Mouse (Mus musculus) MEL-GATA-1-ER (cell line): ENCODE results near the gene Fhl2.
A peak's percentile ranks its signal among the peaks of the same experiment; 100 is the strongest.

Experiments used
- DNase-seq: peaks from one replicate; pipeline ENCODE4 v3.0.0-alpha.2; 2012; ENCODE audit warnings: low read depth; ENCODE audit errors: extremely low read depth

Fhl2 gene

DNA sequence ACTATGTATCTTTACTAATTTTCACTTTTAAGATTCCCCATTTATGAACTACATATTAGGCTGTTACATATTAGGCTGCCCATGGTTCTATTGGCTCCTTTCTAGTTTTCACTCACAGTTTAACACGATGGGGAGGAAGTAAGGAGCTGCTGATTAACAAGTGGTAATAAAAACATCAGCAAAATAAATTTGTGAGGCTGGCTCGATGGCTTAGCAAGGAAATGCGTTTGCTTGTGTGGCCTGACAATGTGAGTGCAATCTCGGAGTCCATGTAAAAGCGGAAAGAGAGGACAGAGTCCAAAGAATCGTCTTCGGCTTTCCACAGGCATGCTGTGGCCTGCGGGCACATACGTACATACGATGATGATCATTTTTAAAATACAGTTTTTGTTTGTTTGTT, 4.3 kb downstream of the Fhl2 start:
- DNase-seq = no peak

DNA sequence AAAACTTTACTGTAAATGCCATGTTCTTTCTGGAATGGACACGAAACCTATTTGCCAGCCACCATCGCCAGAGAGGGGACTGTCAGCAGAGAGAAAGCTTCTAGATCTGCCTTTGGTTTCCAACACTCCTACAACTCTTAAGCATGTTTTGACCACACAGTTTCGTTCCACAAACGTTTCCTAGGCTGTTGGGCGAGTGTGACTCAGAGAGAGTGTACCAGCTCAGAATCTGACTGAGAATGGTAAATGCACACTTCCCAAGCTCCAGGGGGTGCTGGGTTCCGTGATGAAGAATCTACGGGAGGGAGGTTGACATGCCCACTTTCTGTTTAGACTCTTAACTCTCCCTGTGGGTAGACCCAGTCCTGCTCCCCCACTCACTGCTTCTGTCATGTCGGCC, 5.7 kb downstream of the Fhl2 start:
- DNase-seq = no peak

DNA sequence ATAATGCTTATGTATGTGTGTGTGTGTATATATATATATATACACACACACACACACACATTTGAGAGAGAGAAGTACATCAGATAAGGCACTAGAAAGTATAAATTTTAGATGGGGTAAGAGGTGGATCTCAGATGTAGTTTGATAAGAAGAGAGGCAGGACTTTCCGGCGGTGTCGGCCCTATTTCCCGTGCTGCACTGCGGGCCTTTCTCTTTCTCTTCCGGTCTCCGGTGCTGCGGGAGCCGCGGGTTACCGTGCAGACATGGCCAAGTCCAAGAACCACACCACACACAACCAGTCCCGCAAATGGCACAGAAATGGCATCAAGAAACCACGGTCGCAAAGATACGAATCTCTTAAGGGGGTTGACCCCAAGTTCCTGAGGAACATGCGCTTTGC, 7.9 kb downstream of the Fhl2 start:
- peak; percentile 1 for DNase-seq

DNA sequence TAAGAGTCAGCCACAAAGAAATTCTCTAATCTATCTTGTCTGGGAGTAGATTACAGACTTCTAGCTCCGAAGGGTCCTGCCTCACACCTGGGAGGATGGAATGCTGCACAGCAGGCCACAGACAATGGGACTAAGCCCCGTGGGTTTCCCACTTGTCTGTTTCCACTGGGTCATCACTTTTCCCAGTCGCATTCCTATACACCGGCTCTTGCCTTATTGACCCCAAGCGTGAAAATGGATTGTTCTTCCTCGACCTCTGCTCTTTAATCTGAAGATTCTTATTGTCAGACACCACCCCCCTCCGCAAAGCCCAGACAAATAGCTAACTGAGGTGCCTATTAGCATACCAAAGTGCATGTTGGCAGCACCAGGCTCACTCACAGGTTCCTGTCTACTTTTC, 10.4 kb downstream of the Fhl2 start:
- no peak for DNase-seq

DNA sequence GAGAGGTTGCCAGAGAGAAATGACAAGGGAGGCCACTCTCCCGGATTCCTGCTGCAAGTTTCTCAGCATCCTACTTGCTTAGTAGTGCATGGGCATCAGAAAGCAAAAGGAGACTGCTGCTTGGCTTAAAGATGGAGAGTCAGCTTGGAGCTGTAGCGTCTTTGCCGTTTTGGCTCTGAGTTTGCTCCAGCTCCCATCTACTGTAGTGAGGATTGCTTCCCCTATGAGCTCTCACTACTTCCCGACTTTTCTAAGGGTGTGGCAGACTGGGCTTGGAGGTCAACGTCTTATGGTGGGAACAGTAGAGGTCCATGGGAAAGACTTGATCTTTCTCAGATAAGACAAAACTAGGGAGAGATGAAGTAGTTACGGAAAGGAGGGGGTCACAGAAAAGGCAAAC, 15.9 kb downstream of the Fhl2 start:
- DNase-seq = no peak

DNA sequence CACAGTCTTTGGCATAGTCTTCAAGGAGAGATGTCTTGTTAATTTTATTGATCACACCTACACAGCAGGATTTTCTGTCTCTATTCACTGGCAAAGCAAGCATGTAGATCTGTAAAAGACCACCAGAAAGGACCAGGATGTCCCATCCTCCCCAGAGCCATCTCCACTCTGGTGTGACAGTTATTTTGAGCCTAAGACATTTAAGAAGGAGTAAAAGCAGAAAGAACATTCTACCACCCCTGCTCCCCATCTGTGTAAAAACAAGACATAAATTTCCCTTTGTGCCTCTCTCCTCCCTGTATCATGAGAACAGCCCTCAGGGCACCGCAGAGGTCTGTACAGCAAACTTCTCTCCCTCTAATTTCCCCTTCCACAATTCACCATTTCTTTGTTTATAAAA, 18.0 kb downstream of the Fhl2 start:
- DNase-seq = no peak

DNA sequence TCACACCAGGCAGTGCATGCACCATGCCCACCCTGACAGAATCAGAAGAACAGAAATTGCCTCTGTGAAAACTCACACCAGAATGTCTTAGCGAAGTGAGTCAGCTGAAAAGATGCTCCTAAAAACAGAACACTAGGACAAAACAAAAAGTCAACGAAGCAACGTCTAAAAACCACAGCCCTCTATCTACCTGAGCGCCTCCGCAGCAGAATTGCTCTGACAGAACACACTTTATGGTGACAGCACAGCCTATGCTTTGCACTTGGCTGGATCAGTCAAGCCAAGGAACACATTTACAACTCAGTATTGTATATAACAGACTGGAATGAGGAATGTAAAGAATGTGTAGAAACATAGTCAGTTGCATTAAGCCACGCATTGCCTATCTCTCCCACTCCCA, 18.4 kb downstream of the Fhl2 start:
- DNase-seq = no peak

DNA sequence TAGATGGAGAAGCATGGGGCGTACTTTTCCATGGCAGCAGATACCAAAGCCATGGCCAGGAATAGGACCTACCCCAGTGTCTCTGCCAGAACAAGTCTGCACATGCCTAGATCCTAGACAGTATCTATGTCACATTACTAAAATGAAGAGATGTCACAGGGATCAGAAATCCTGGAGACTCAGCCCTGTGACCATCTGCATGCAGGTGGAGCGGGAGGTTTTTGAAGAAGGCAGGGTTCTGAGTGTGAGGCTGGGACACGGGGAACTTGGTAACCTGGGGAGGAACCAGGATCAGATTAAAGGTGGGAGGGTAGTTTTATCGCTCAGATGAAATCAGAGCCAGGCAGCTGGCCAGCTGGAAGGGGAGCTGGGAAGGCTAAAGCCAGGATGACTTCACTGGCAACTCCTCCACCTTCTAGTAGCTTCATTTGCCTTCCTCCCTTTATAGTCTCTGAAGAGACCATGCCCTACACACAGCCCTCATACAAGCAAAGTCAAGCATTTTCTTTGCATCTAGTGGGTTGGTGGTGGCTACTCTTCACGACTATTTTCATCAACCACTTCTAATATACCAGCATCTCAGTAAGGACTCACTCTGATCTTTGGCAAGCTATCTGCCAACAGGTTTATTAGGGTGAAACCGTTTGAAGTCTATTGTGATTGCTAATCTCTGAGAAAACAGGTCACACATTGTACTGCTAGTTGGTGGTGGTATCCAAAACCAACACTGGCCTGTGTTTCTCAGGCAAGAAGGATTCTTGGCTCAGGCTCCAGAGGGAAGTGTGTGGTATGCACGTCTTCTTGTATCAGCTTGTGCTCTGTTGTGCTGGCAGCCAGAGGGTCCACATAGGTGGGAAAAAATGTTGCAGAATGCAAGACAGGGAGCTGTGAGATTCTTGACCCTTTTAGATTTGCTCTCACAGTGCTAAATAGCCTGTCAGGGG, 23.2 kb downstream of the Fhl2 start:
- no peak for DNase-seq

DNA sequence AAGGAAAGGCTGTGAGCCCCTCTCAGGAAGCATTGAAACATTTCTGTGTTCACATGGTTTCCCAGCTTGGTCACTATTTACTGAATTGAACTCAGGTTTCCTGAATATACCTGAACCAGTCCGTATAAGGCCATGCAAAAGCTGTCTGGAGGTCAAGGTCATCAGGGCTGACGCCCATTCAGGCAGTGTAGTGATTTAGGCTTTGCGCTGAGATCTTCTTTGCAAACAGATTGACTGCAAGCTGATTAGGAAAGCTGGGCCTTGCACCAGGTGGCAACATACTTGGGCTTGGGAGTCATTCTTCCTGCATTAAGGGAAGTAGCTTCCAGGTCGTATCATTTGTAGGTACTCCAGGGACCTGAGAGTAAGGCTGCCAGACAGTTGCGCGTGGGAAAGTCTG, 25.0 kb downstream of the Fhl2 start:
- no peak for DNase-seq

DNA sequence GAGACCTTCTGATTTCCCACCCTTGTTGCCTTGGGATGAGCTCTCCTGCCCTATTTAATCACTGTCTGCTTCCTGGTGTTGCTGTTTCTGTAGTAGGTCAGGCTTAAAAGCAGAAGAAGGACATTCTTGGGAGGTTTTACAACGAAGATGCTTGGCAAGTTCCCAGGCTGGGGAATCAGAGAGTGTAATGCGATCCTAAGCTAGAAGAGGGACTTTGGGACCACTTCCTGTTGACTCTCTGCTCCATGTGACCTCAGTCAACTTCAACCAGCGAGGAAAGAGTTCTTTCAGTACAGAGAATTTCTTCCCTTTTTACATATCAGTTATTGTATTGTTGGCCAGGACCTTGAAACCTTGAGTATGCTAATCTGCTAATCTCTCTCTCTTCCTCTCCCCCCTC, 25.7 kb downstream of the Fhl2 start:
- DNase-seq = no peak

DNA sequence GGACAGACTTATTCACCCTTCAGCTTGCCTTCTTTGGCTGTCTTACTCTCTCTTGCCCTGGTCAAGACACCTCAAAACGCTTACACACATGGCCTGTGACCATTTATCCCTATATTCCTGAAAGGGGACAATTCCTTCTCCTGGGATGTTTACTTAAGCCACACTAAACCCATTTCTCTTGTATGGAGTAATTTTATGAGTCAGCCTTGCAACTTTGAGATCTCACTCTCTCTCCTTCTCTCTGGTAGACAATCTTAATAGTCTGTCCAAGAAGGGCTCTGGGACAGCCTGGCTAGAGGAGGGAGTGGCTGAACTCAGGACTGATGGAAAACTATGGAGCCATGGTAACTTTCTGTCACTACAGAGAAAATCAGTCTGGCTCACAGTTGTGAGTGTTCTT, 27.1 kb downstream of the Fhl2 start:
- no peak for DNase-seq

DNA sequence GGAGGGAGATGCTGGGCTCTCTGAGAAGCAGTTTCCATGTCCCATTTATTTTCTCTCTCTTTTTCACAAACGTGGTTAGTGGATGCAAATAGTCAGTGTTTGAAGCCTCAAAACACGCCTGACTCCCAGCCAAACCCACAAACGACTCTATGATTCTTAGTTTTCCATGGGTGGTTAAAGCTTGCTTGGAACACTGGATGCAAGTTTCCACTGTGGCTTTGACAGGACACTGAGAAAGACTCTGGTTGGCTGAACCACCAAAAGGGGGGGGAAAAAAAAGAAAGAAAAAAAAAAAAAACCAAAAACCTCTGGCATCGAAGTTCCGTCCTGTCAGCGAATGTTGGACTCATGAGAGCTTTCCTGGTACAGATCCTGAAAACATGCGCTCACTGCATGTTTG, 27.6 kb downstream of the Fhl2 start:
- no peak for DNase-seq

DNA sequence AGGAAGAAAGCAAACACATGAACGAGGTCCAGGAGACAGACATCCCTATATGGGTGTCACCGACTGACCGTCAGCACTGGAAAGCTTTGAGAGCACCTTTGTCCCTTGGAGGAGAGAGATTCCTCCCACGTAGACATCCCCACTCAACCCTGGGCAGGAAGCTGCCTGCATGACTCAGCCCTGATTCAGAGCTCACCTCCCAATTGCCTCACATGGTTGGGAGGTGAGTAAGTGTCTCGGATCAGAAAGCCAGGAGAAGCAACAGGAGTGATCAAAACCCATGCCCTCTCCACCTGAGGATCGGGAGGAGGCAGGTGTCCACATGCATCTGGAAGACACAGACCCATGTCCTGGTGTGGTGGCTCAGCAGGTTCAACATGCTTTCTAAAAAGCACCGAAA, 28.2 kb downstream of the Fhl2 start:
- DNase-seq = no peak

DNA sequence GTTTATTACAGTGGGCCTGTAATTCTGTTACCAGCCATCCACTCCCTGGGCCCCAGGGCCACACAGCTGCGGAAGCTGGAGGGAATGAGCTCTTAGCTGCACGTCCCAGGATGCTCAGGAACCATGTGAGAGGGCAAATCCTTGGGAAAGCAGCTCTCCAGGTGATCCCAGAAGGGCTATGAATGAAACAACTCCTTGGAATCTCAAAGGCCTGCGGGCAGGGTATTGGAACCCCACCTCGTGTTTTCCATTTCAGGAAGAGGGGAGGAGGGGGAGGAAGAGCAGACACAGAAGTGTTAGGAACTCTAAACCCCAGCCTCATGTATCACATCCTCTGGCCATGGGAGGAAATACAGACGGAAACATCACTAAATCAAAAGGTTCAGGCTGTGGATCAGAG, 28.8 kb downstream of the Fhl2 start:
- DNase-seq = no peak

DNA sequence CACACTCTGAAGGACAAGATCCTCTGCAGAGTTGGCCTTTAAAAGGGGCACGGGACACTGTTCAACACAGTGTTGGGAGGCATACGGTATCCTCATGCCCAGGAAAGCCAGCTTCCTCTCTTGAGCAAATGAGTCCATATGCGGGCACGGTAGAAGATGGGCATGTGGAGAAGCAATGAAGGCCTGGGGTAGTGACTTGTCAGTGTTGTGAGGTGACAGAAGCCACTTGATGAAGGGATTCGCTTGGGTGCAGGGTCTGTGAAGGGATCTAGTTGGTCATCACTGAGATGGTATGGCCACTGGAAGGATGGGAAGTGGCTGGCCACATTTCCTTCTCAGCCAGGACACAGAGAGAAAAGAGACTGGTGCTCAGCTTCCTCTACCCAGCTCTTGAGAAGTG, 32.2 kb downstream of the Fhl2 start:
- DNase-seq = no peak

DNA sequence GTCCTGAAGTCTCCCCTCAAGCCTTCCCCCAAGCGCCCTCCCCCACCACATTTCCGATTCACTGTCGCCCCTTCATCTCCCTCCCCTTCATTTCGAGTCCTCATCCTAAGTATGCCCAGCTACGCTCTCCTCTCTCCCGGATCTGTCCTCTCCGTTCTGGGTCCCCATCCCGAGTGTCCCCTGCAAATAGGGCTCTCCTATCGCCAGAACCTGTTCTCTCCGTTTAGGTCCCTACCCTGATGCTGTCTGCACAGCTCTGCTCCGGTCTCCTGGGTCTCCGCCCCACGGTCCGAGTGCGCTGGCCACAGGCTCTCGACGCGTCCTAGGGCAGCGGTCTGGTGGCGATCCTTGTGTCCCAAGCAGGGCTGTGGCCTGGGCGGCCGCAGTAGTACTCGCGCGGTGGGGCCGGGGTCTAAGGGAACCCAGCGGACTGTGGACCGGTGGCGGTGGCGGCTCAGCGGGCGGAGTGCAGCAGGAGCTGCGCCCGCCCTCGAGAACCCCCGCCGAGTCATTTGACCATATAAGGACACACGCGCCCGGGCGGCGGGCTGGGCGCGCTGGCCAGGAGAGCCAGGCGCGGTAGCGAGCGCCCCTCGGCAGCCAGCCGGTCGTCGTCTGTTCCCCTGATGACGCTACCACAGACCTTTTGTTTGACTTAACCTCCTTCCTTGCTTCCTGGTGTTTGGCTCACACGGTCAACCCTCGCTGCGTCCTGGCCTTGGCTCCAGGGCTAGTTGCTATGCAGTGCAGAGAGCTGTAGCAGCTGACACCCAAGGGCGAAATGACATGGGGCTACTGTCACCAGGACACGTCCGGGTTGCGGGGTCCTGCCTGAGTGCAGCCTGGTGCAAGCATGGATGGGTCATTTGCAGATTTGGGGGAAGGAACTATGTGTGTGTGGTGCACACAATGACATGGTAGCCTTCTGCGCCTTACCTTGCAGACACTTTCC, 33.0 kb downstream of the Fhl2 start:
- DNase-seq = no peak

DNA sequence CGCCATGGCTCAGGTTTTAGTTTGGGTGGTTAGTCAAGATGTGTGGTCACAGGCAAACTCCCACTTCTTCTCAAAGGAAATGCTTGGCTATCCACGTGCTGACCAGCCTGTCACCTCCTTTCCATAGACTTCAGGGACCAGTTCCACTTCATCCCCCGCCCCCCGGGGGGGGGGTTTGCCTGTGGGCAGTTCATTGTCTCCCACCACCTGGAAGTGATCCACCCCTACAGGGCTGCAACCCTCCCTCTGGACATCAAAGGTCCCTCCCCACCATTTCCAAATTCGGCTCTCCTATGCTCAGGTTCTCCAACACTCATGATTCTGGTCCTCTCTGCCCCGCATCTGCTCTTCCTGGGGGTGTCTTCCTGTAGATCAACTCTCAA, 33.7 kb downstream of the Fhl2 start:
- no peak for DNase-seq

DNA sequence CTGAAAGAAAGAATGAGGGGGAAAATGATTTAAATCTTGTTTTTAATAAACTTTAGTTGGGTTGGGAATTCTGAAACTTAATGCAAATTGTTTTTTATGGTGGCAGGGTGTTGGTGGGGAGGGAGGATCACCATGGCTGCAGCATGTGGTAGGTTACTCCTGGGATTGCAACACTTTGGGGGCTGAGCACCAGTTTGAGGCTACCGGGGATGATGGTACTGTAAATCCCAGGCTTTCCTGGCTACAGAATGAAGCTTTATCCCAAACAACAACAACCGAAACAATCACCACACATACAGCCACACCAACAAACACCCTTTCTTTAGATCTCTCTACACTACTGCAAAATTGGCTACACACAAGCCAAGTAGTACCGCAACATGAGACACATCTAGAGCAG, 34.4 kb downstream of the Fhl2 start:
- no peak for DNase-seq

DNA sequence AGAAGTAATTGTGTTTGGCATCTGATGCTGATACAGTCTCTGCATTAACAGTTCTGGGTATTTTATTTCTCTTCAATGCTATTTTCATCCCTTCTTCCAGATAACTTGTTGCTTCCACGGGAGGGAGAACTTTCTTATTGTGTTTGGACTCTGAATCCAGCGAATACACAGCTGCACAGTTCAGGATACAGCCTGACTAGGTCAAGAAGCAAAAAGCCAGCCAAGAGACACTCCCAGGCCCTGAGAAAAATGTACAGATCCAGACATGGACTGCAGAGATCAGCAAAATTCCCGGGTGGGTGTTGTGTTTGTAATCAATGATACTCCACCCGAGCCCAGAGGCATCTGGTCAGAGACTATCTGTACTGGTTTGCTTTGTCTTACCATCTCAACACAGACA, 37.4 kb downstream of the Fhl2 start:
- DNase-seq = no peak

DNA sequence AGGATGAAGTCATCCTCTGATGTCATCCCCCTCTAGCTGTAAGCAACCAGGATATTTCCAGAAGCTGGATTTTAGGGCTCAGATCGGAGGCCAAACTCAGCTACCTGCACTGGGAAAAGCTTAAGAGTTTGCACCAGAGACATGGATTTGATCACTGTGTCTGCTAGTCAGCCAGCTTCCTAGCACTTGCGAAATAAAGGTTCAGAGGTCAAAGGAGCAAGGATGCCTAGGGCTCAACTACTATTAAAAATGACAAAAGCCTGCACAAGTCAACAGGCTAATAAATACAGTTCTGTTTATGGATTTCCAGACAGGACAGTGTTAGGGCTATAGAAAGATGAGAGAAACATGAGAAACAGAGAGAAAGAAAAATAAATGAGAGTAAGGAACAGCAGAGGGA, 38.9 kb downstream of the Fhl2 start:
- DNase-seq = no peak

DNA sequence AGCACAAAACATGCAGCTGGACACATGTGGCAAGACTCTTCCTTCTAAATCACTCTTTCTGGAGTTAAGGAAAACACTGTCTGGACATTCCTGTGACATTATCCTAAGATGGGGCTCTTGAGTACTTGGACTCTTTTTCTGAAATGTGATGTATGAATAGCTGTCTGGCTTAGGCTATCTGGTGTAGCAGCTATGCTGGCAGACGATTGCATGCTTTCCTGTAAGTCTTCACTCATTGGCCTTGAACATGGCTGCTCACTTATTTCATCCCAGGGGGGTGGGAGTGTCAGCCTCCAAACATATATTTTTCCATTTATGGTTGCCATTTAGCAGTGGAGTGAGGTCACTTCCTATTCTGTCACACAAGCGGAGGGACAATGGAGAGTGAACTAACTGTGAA, 42.3 kb downstream of the Fhl2 start:
- no peak for DNase-seq

DNA sequence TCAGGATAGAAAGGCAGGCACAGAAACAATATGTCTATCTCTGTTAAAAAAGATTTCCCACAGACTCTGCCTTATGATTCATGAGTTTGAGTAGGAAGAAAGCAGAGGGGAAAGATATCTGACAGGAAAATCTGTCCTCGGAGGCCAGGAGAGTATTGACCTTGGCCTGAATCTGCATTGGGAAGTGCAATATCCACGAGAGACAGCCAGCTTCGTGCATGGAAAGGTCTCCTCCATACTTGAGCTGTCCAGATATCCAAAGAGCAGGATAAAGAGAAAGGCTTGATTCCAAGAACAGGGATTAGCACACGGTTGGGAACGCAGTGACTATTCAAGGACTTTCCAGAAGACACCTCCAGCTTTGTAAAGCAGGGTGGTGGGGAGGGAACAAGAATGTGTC, 43.2 kb downstream of the Fhl2 start:
- no peak for DNase-seq

DNA sequence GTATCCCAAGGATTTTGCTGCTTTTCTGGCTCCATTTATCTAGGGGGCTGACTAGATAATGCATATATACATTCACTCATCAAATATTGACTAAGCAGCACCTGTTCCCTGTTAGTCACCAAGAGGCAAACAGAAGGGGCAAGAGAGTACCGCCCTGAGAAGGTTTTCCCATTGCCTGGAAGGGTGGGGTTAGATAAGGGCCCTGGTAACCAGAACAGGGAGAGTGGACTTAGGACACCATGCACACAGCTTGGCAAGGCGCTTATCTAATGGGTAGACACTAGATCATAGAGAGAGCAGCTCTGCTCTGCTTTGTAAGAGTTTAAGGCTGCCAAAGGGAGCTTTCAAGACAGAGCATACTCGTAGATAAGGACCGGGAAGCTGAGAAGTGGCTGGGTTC, 44.2 kb downstream of the Fhl2 start:
- no peak for DNase-seq
